Mouse (Mus musculus) ovary, postnatal 10 days (tissue): Measurements from ENCODE around the gene Acer3.
A peak's percentile ranks its signal among the peaks of the same experiment; 100 is the strongest.

ENCODE experiments used
- DNase-seq: peaks from one replicate; pipeline ENCODE4 v3.0.0; 2022; ENCODE audit warnings: low spot score

Acer3 gene

GRCm38 (mm10) chr7:98332678-98333397 lies 11.8 kb upstream of the Acer3 start:
- DNase-seq, result no peak

GRCm38 (mm10) chr7:98331932-98332331 lies 10.9 kb upstream of the Acer3 start:
- DNase-seq, result no peak

- DNase-seq, result no peak
Measured at GRCm38 (mm10) chr7:98330375-98331002, 9.5 kb upstream of the Acer3 start.

GRCm38 (mm10) chr7:98329651-98330374 lies 8.8 kb upstream of the Acer3 start:
- DNase-seq, result no peak

GRCm38 (mm10) chr7:98328311-98328710 lies 7.3 kb upstream of the Acer3 start:
- no peak for DNase-seq

- no peak for DNase-seq
Measured at GRCm38 (mm10) chr7:98326051-98326450, 5.0 kb upstream of the Acer3 start.

- DNase-seq, result no peak
Measured at GRCm38 (mm10) chr7:98324228-98324627, 3.2 kb upstream of the Acer3 start.

- DNase-seq, result no peak
Measured at GRCm38 (mm10) chr7:98323288-98324019, 2.4 kb upstream of the Acer3 start.

GRCm38 (mm10) chr7:98322415-98322814 lies 1.4 kb upstream of the Acer3 start:
- no peak for DNase-seq

GRCm38 (mm10) chr7:98320006-98320556 lies 927 bp downstream of the Acer3 start:
- no peak for DNase-seq

- no peak for DNase-seq
Measured at GRCm38 (mm10) chr7:98316568-98316967, 4.4 kb downstream of the Acer3 start.

GRCm38 (mm10) chr7:98315087-98315486 lies 5.9 kb downstream of the Acer3 start:
- DNase-seq, result no peak

GRCm38 (mm10) chr7:98312185-98312920 lies 8.7 kb downstream of the Acer3 start:
- no peak for DNase-seq

- no peak for DNase-seq
Measured at GRCm38 (mm10) chr7:98310266-98310665, 10.7 kb downstream of the Acer3 start.

GRCm38 (mm10) chr7:98309219-98310030 lies 11.6 kb downstream of the Acer3 start:
- DNase-seq, result peak; percentile 88

GRCm38 (mm10) chr7:98308607-98309218 lies 12.3 kb downstream of the Acer3 start:
- DNase-seq, result no peak

- DNase-seq, result no peak
Measured at GRCm38 (mm10) chr7:98307921-98308606, 12.9 kb downstream of the Acer3 start.

GRCm38 (mm10) chr7:98307411-98307810 lies 13.6 kb downstream of the Acer3 start:
- no peak for DNase-seq

GRCm38 (mm10) chr7:98292901-98293300 lies 28.1 kb downstream of the Acer3 start:
- DNase-seq, result no peak
